Comparison of ENCODE assay signal across 8 mouse cellular contexts in genomic region chr13:21924734-21925335, GRCm38 (mm10). TPM values are rescaled to one million over a fixed set of nuclear protein-coding genes. Genes with fewer than 3 reads are reported as not detected.
DNase-seq lines count a peak whose midpoint lies in the region; ATAC-seq and TF ChIP-seq lines count a peak whose summit lies in the region.

No protein-coding gene starts in this region.

- no peak for DNase-seq in heart, postnatal 14 days
- peak; percentile 89 for DNase-seq in CH12.LX (ENCODE audit: extremely low read depth)
- peak; percentile 78 for DNase-seq in embryonic facial prominence, embryonic 10.5 days (ENCODE audit: low spot score)
- peak; percentile 72 for DNase-seq in liver, embryonic 11.5 days (ENCODE audit: low spot score)
- no peak for DNase-seq in urinary bladder, adult 18-20 months (ENCODE audit: low spot score in 2 of 2)
- no peak for DNase-seq in left cerebral cortex, adult 8-10 months (ENCODE audit: low spot score in 2 of 2)
- no peak for DNase-seq in right cerebral cortex, postnatal 4 days

- intact Hi-C loops in heart, postnatal 14 days (cut with DNase I) = no loop called here

- peak overlapping the region; percentile 44 for H3K4me2 ChIP-seq in heart, embryonic 14.5 days (ENCODE audit: low read length)
- peak overlapping the region; percentile 21 for H3K4me2 ChIP-seq in CH12.LX (ENCODE audit: insufficient read depth, low read depth, poor library complexity, severe bottlenecking)
- H3K4me2 ChIP-seq in liver, embryonic 11.5 days = peak overlapping the region; percentile 92

- no peak for ATAC-seq in heart, embryonic 14.5 days (ENCODE audit: insufficient number of reproducible peaks, insufficient read depth, low FRiP score, low read depth)
- peak; percentile 75 for ATAC-seq in liver, embryonic 11.5 days (replicated peaks; ENCODE audit: low FRiP score)

- dilution Hi-C loops in CH12.LX (cut with MboI; ENCODE audit: extremely low pct_ligation_motif_present, extremely low pct_unique_long_range_greater_than_20kb, low sequenced_read_pairs) = no loop called here

- no peaks in the 10 kb centered on the region for H3K9me3 ChIP-seq in heart, embryonic 14.5 days (ENCODE audit: control insufficient read depth, low read length)
- H3K9me3 ChIP-seq in CH12.LX (replicated peaks; ENCODE audit: low read length) = no peaks in the 10 kb centered on the region
- no peaks in the 10 kb centered on the region for H3K9me3 ChIP-seq in embryonic facial prominence, embryonic 10.5 days
- no peaks in the 10 kb centered on the region for H3K9me3 ChIP-seq in liver, embryonic 11.5 days (ENCODE audit: control insufficient read depth, low read length)

- no peak for TF ChIP-seq POLR2A in CH12.LX (IDR thresholded peaks at IDR 0.05; ENCODE audit: low read depth, low read length)

- no peak for TF ChIP-seq RAD21 in CH12.LX (IDR thresholded peaks at IDR 0.05; ENCODE audit: low read depth, low read length)

- peak overlapping the region in 1 of 2 experiments; percentile 18; a peak in 1 of 4 replicates for H3K4me3 ChIP-seq in heart, embryonic 14.5 days (ENCODE audit: control insufficient read depth in 1 of 2, insufficient read depth in 1 of 2, low read depth in 1 of 2, low read length in 2 of 2)
- peak overlapping the region in 1 of 3 experiments; percentile 38 for H3K4me3 ChIP-seq in CH12.LX (replicated peaks in 1 of 3; ENCODE audit: low read depth in 2 of 3, low read length in 2 of 3, poor library complexity in 1 of 3)
- peak overlapping the region; percentile 56 for H3K4me3 ChIP-seq in embryonic facial prominence, embryonic 10.5 days
- peak overlapping the region; percentile 56 for H3K4me3 ChIP-seq in liver, embryonic 11.5 days (ENCODE audit: low read depth, low read length)

- in situ Hi-C loops in CH12.LX (cut with MboI; ENCODE audit: low pct_ligation_motif_present, low pct_unique_long_range_greater_than_20kb, low sequenced_read_pairs) = loop anchor here (5.0 to 25.0 kb wide), 4 partner anchors 107 to 1587 kb away; partner anchors contain the start of genes Hist1h2ai, Hist1h2bl, Hist1h2bm and Hist1h3h

- no peak overlapping the region for H3K27ac ChIP-seq in heart, embryonic 14.5 days (replicated peaks in 1 of 2; ENCODE audit: control insufficient read depth in 1 of 2, insufficient read depth in 1 of 2, low read depth in 2 of 2, low read length in 2 of 2)
- H3K27ac ChIP-seq in CH12.LX (ENCODE audit: insufficient read depth, low read depth) = no peak overlapping the region
- no peak overlapping the region; the same call in 1 of the 2 replicates for H3K27ac ChIP-seq in embryonic facial prominence, embryonic 10.5 days (replicated peaks)
- H3K27ac ChIP-seq in liver, embryonic 11.5 days (ENCODE audit: low read depth, low read length) = no peak overlapping the region

- H3K36me3 ChIP-seq in heart, embryonic 14.5 days (ENCODE audit: control insufficient read depth, insufficient read depth, low read length) = no peaks in the 10 kb centered on the region
- no peaks in the 10 kb centered on the region for H3K36me3 ChIP-seq in CH12.LX (replicated peaks in 1 of 2; ENCODE audit: control insufficient read depth in 1 of 2, insufficient read depth in 1 of 2, low read length in 1 of 2)
- H3K36me3 ChIP-seq in embryonic facial prominence, embryonic 10.5 days (replicated peaks) = no peaks in the 10 kb centered on the region
- H3K36me3 ChIP-seq in liver, embryonic 11.5 days (ENCODE audit: control insufficient read depth, insufficient read depth, low read length) = no peaks in the 10 kb centered on the region

- no peak for TF ChIP-seq EP300 in CH12.LX (IDR thresholded peaks at IDR 0.05; ENCODE audit: low read length)

- H3K9ac ChIP-seq in heart, embryonic 14.5 days (ENCODE audit: low read length) = no peak overlapping the region
- H3K9ac ChIP-seq in CH12.LX (ENCODE audit: insufficient read depth, low read depth) = no peak overlapping the region
- H3K9ac ChIP-seq in liver, embryonic 11.5 days (ENCODE audit: low read depth, low read length) = peak overlapping the region; percentile 64

- TF ChIP-seq CTCF in CH12.LX (conservative IDR thresholded peaks at IDR 0.05 in 1 of 2, IDR thresholded peaks at IDR 0.05 in 1 of 2; ENCODE audit: low read depth in 2 of 2, low read length in 2 of 2) = no peak

- no peaks in the 10 kb centered on the region for H3K79me2 ChIP-seq in CH12.LX (replicated peaks; ENCODE audit: control insufficient read depth, extremely low read depth, insufficient read depth, poor library complexity, severe bottlenecking)

- no peaks in the 10 kb centered on the region; a peak in 1 of 4 replicates for H3K4me1 ChIP-seq in heart, embryonic 14.5 days (ENCODE audit: control insufficient read depth in 2 of 2, insufficient read depth in 2 of 2, low read length in 2 of 2)
- H3K4me1 ChIP-seq in CH12.LX (ENCODE audit: control insufficient read depth in 1 of 2, insufficient read depth in 2 of 2) = peaks cover 0 to 18% of the 10 kb centered on the region in 2 experiments; a peak in 2 of 4 replicates
- H3K4me1 ChIP-seq in embryonic facial prominence, embryonic 10.5 days = peaks cover 18% of the 10 kb centered on the region; the same call in 1 of the 2 replicates
- peaks cover 5% of the 10 kb centered on the region; the same call in 1 of the 2 replicates for H3K4me1 ChIP-seq in liver, embryonic 11.5 days (replicated peaks; ENCODE audit: control insufficient read depth, insufficient read depth, low read length)

- no peaks in the 10 kb centered on the region for H3K27me3 ChIP-seq in heart, embryonic 14.5 days (ENCODE audit: control insufficient read depth, insufficient read depth, low read length)
- H3K27me3 ChIP-seq in CH12.LX (replicated peaks) = peaks cover 7% of the 10 kb centered on the region
- 0 out of 2 replicates have a peak, but pooled peaks cover 2% of the 10 kb centered on the region for H3K27me3 ChIP-seq in embryonic facial prominence, embryonic 10.5 days (replicated peaks; ENCODE audit: low read depth, poor library complexity, severe bottlenecking)
- no peaks in the 10 kb centered on the region for H3K27me3 ChIP-seq in liver, embryonic 11.5 days (replicated peaks; ENCODE audit: control insufficient read depth, insufficient read depth, low read length)

- 9% methylated on average over 21 of the region's 21 CpGs for WGBS in heart, embryonic 14.5 days
- WGBS in embryonic facial prominence, embryonic 10.5 days = under 1% methylated on average over 21 of the region's 21 CpGs
- WGBS in liver, embryonic 11.5 days = 3% methylated on average over 21 of the region's 21 CpGs

TF ChIP-seq in CH12.LX, 34 proteins besides CTCF, POLR2A, EP300 and RAD21:
- TF ChIP-seq PAX5 (IDR thresholded peaks at IDR 0.05; ENCODE audit: low read length) = no peak
- TF ChIP-seq MAZ (IDR thresholded peaks at IDR 0.05; ENCODE audit: low read depth, low read length) = no peak
- TF ChIP-seq USF2 (conservative IDR thresholded peaks at IDR 0.05; ENCODE audit: low read depth, low read length) = no peak
- TF ChIP-seq RCOR1 (conservative IDR thresholded peaks at IDR 0.05; ENCODE audit: low read depth, low read length) = no peak
- TF ChIP-seq SIN3A (IDR thresholded peaks at IDR 0.05; ENCODE audit: low read length) = no peak
- no peak for TF ChIP-seq POLR2AphosphoS2 (IDR thresholded peaks at IDR 0.05; ENCODE audit: low read depth, low read length)
- TF ChIP-seq CHD2 (IDR thresholded peaks at IDR 0.05; ENCODE audit: low read length) = no peak
- no peak for TF ChIP-seq MXI1 (IDR thresholded peaks at IDR 0.05; ENCODE audit: low read depth, low read length)
- 0 out of 2 replicates have a peak, but pooled peaks have one; percentile 30 for TF ChIP-seq JUND (conservative IDR thresholded peaks at IDR 0.05; ENCODE audit: low read depth, low read length)
- no peak for TF ChIP-seq ZNF384 (IDR thresholded peaks at IDR 0.05; ENCODE audit: low read depth, low read length)
- TF ChIP-seq MAFK (IDR thresholded peaks at IDR 0.05; ENCODE audit: insufficient replicate concordance, low read length) = peak; percentile 89
- TF ChIP-seq IRF4 (IDR thresholded peaks at IDR 0.05; ENCODE audit: low read depth, low read length) = no peak
- no peak for TF ChIP-seq MYC (IDR thresholded peaks at IDR 0.05; ENCODE audit: low read depth, low read length)
- TF ChIP-seq SMC3 (IDR thresholded peaks at IDR 0.05; ENCODE audit: low read depth, low read length) = no peak
- TF ChIP-seq E2F4 (IDR thresholded peaks at IDR 0.05; ENCODE audit: insufficient replicate concordance, low read depth, low read length) = no peak
- TF ChIP-seq CHD1 (IDR thresholded peaks at IDR 0.05; ENCODE audit: low read depth, low read length) = no peak
- no peak for TF ChIP-seq USF1 (IDR thresholded peaks at IDR 0.05; ENCODE audit: low read depth, low read length)
- TF ChIP-seq BHLHE40 (IDR thresholded peaks at IDR 0.05; ENCODE audit: low read depth, low read length) = no peak
- peak; percentile 99 for TF ChIP-seq TBP (conservative IDR thresholded peaks at IDR 0.05; ENCODE audit: low read depth, low read length)
- peak; percentile 91 for TF ChIP-seq ELF1 (IDR thresholded peaks at IDR 0.05; ENCODE audit: low read depth, low read length)
- no peak for TF ChIP-seq HCFC1 (IDR thresholded peaks at IDR 0.05; ENCODE audit: low read depth, low read length)
- no peak for TF ChIP-seq KAT2A (IDR thresholded peaks at IDR 0.05; ENCODE audit: insufficient replicate concordance, low read length)
- TF ChIP-seq MEF2A (IDR thresholded peaks at IDR 0.05; ENCODE audit: borderline replicate concordance, low read depth, low read length) = no peak

RNA-seq across cellular contexts. Expression of gene Zfp184, which starts 20.1 kb away (rescaled TPM):
- 6.0 and 7.1 TPM in 2 replicates for polyA plus RNA-seq in heart, embryonic 14.5 days (2014; fragmentation: Nextera tagmentation; extraction: Ambion mirVana)
- under 1 TPM; 0.62 to 0.90 TPM for total RNA-seq in heart, postnatal 14 days (2021)
- total RNA-seq in CH12.LX (2012; rRNA removed) = 2.3 and 3.1 TPM in 2 replicates
- 2.0 and 3.3 TPM in 2 replicates for total RNA-seq in CH12.LX (2014; rRNA removed)
- polyA plus RNA-seq in CH12.LX (2012; ENCODE audit: insufficient read length, low read depth) = 0.79 and 0.80 TPM in 2 replicates
- 23.1 and 24.9 TPM in 2 replicates for polyA plus RNA-seq in embryonic facial prominence, embryonic 10.5 days (2016; fragmentation: Nextera tagmentation; extraction: Ambion mirVana)
- polyA plus RNA-seq in liver, embryonic 11.5 days (2014; fragmentation: Nextera tagmentation; extraction: Ambion mirVana) = 5.1 and 5.9 TPM in 2 replicates
- total RNA-seq in left cerebral cortex, adult 8-10 months (2022) = 1 to 10 TPM; 2.4 to 4.1 (median 3.3) TPM

RNA-seq across cellular contexts. Expression of gene Pom121l2, which starts 56.2 kb away (rescaled TPM):
- polyA plus RNA-seq in heart, embryonic 14.5 days (2014; fragmentation: Nextera tagmentation; extraction: Ambion mirVana) = not detected in 2 replicates
- not detected for total RNA-seq in heart, postnatal 14 days (2021)
- total RNA-seq in CH12.LX (2012; rRNA removed) (not detected in 2 replicates), CH12.LX (2014; rRNA removed) (not detected in 2 replicates)
- polyA plus RNA-seq in CH12.LX (2012; ENCODE audit: insufficient read length, low read depth) = not detected in 2 replicates
- polyA plus RNA-seq in embryonic facial prominence, embryonic 10.5 days (2016; fragmentation: Nextera tagmentation; extraction: Ambion mirVana) = 0.06 TPM in 1 of 2 replicates, not detected in the other
- not detected in 2 replicates for polyA plus RNA-seq in liver, embryonic 11.5 days (2014; fragmentation: Nextera tagmentation; extraction: Ambion mirVana)
- total RNA-seq in left cerebral cortex, adult 8-10 months (2022) = not detected

Comparison
In these comparisons a context has a peak if more than half of its experiments do, and no peak if none do; other contexts are left out.
1. H3K4me2 ChIP-seq: peak in every context shown above with its lines; median percentile 92 in liver, embryonic 11.5 days; 44 in heart, embryonic 14.5 days; 21 in CH12.LX.
2. DNase-seq: peak in CH12.LX (single experiment), embryonic facial prominence, embryonic 10.5 days (single experiment) and liver, embryonic 11.5 days (single experiment); none in heart, postnatal 14 days (0 of 2), urinary bladder, adult 18-20 months (0 of 2), left cerebral cortex, adult 8-10 months (0 of 2) and right cerebral cortex, postnatal 4 days (single experiment).